Mouse (Mus musculus) lung, adult 2 months (tissue): Measurements from ENCODE around the gene Myl3. TPM values are rescaled to one million over a fixed set of nuclear protein-coding genes. Genes with fewer than 3 reads are reported as not detected.

Experiments
- DNase-seq: peaks from one replicate; pipeline ENCODE4 v3.0.0; 2022
- H3K4me1 ChIP-seq: fragments of 200-500 bp; 2 replicates; pipeline ENCODE4 v1.6.1; 2011; ENCODE audit warnings: low read length; ENCODE audit not compliant: control insufficient read depth, insufficient read depth
- H3K4me3 ChIP-seq: fragments of 200-500 bp; replicated peaks from 2 replicates; pipeline ENCODE3; 2011; ENCODE audit warnings: low read depth, mild to moderate bottlenecking, control low read depth, low read length; ENCODE audit errors: extremely low read depth
- CTCF ChIP-seq: fragments of 200-500 bp; IDR thresholded peaks from 2 replicates; pipeline ENCODE4 v1.5.1; 2011; ENCODE audit warnings: mild to moderate bottlenecking, low read length, control low read depth; ENCODE audit not compliant: insufficient read depth
- POLR2A ChIP-seq: fragments of 200-500 bp; IDR thresholded peaks from 2 replicates; pipeline ENCODE4 v1.6.1; 2011; ENCODE audit warnings: low read depth, mild to moderate bottlenecking, control low read depth, low read length, borderline replicate concordance; ENCODE audit errors: extremely low read depth
- WGBS: fragments of 180-500 bp; shearing (Covaris S2); methylation state at CpG from one replicate; pipeline ENCODE4 v1.1.7; 2018; 5-methylcytosine and 5-hydroxymethylcytosine counted together
- polyA plus RNA-seq: library from polyadenylated mRNA; depleted of rRNA; stranded (reverse); fragments of >200 nt; gene quantifications from 2 replicates; pipeline ENCODE4 v1.2.3, GENCODE M21; 2012

Myl3 gene
- polyA plus RNA-seq, 1 experiment, result 214 TPM

DNA sequence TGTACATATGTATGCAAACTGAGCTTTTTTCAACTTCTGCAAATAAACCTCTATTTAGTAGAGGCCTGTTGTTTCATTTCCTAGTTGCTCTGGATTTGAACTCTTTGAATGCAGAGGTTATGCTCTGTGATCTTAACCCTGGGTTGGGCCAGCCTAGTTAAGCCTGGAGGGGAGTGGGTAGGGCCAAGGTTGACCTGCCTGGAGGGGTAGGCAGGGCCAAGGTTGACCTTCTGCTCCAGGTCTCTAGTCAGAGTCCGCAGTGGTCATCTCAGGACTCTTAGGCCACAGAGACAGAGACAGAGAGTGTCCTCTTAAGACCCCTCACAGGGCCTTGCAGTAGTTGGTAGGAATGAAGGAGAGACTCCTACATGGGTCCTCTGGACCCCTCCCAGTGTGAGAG, 30.1 kb upstream of the Myl3 start:
- TF ChIP-seq CTCF (no peak), POLR2A (no peak)

DNA sequence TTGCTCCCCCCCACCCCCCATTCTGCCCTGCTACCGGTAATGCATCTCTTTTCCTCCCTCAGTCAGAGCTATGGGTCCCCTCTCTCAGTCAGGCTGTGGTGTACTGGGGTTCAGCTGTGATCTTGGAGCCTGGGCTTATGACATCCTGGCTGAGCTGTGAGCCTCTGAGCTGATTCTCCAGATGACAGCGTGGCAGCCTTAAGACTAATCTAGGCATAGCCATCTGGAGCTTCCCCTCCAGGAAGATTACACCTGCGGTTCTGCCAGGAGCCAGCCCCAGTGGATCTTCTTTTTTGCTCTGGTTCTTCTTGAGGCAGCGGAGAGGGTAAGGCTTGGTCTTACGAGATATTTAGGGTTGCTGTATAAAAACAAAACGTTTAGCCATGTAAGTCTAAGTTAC, 29.7 kb upstream of the Myl3 start:
- peaks cover 4% of the 10 kb centered on the region for H3K4me1 ChIP-seq
- DNase-seq, result no peak
- 94% methylated on average over 6 of the region's 6 CpGs for WGBS
- H3K4me3 ChIP-seq, result no peak overlapping the region
- no peak for TF ChIP-seq POLR2A
- TF ChIP-seq CTCF, result no peak

More for the DNA sequence above, 30.1 kb upstream of the Myl3 start:
- peaks cover 4% of the 10 kb centered on the region for H3K4me1 ChIP-seq
- no peak for DNase-seq
- H3K4me3 ChIP-seq, result no peak overlapping the region
- WGBS, result 100% methylated on average over 1 of the region's 1 CpGs

DNA sequence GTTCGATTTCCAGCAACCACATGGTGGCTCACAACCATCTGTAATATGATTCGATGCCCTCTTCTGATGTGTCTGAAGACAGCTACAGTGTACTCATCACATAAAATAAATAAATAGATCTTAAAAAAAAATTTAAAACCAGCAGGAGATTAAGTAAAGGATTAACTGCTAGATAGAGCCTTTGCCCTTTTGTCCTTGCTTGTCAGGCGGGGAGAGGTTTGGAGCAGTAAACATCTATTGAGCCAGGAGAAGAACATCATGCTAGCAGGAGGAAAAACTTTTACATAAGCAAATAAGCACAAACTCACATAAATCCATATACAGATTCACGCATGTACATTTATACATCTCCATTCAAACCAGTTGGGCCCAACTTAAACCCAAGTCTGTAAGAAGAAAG, 29.1 kb upstream of the Myl3 start:
- 91% methylated on average over 4 of the region's 4 CpGs for WGBS
- Histone ChIP-seq H3K4me1 (peaks cover 4% of the 10 kb centered on the region), H3K4me3 (no peak overlapping the region)
- TF ChIP-seq CTCF, result no peak
- TF ChIP-seq POLR2A, result no peak
- no peak for DNase-seq

DNA sequence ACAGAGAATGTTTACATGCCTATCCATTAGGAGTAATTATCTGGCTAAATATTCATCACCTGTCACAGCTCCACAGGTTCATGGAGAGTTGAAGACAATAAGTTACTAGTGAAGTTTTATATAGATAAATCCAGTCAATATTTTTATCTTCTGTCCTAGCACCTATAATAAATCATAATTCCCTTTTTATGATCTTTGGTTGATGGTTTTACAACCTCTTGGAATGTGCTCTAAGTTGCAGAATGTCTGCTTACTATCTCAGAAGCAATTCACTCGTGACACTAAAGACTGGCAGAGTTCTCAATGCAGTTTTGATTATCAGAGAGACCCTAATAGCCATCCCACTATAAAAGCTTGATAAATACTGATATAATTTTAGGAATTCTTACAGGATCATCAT, 28.3 kb upstream of the Myl3 start:
- no peak for DNase-seq
- peaks cover 4% of the 10 kb centered on the region for H3K4me1 ChIP-seq
- 84% methylated on average over 1 of the region's 1 CpGs for WGBS
- H3K4me3 ChIP-seq, result no peak overlapping the region
- TF ChIP-seq CTCF, result no peak
- TF ChIP-seq POLR2A, result no peak

DNA sequence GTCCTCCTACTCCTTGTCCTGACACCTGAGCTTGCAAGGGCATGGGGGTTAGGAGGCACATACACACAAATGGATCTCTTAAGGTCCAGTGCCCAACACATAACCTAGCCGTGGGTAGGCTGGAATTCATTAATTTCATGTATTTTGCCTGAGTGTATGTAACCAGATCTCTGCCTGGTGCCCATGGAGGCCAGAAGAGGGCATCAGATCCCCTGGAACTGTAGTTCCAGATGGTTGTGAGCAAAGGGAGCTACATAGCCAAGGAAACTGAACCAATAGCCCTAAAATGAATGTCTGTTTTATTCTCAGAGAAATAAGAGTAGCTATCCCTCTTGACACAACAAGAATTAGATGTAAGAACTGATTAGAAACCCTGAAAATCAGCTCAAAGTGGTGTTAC, 26.2 kb upstream of the Myl3 start:
- WGBS, result 48% methylated on average over 1 of the region's 1 CpGs
- no peak for TF ChIP-seq POLR2A
- no peak for TF ChIP-seq CTCF

DNA sequence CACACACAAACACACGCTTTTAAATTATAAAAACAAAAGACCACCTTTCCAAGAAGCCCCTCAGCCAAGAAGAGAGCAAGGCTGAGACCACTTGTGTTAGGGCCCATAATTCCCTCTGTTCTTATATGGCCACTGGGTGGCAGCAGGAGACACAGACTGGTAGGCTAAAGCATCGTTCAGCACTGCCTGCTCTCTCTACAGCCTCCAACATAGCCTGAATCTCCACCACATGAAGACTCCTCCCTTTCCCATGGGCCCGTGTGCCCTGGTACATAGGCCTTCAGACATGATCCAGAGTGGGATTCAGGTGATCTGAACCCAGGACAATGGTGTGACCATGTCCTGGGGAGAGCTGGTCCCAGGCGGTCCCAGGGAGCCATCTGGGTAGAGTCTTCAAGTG, 24.9 kb upstream of the Myl3 start:
- TF ChIP-seq CTCF (peak; percentile 82), POLR2A (no peak)
- Histone ChIP-seq H3K4me1 (no peaks in the 10 kb centered on the region), H3K4me3 (no peak overlapping the region)
- DNase-seq, result peak; percentile 41
- 26% methylated on average over 4 of the region's 4 CpGs for WGBS

More for the DNA sequence above, 26.2 kb upstream of the Myl3 start:
- no peak for DNase-seq
- Histone ChIP-seq H3K4me3 (no peak overlapping the region), H3K4me1 (no peaks in the 10 kb centered on the region)

DNA sequence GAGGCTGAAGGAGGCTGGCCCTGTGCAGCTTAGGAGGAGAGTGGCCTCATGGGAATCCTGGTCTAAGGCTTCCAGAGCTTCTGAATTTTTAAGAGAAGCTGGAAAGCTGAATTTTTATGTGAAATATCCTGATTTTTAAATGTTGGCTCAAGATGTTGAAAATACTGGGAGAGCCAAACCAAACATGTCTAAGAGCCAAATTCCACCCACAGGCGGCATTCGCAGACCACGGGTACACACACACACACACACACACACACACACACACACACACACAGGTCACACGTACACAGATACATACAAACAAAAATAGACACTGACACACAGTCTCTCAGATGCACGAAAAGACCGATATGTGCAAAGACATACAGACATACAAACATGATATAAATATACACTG, 23.6 kb upstream of the Myl3 start:
- DNase-seq, result no peak
- 69% methylated on average over 6 of the region's 6 CpGs for WGBS
- no peak overlapping the region for H3K4me3 ChIP-seq
- H3K4me1 ChIP-seq, result no peaks in the 10 kb centered on the region
- TF ChIP-seq CTCF (no peak), POLR2A (no peak)

DNA sequence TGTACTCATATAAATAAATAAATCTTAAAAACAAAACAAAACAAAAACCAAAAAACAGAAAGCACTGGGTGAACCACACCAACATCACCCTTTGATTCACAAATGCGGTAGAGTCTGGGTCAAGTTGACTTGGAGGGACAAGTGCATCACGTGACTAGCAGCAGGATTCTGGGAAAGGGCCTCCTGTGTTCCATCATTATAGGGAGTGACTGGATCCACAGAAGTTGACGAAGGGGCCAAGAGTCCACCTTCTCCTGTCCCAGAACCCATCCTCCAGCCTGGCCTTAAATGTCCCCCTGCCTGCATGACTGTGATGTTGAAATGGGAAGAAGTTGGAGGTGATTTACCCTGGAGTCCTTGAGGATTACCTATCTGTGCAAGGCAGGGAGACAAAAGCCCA, 22.9 kb upstream of the Myl3 start:
- no peak for DNase-seq
- H3K4me1 ChIP-seq, result no peaks in the 10 kb centered on the region
- 77% methylated on average over 3 of the region's 3 CpGs for WGBS
- no peak overlapping the region for H3K4me3 ChIP-seq
- no peak for TF ChIP-seq POLR2A

DNA sequence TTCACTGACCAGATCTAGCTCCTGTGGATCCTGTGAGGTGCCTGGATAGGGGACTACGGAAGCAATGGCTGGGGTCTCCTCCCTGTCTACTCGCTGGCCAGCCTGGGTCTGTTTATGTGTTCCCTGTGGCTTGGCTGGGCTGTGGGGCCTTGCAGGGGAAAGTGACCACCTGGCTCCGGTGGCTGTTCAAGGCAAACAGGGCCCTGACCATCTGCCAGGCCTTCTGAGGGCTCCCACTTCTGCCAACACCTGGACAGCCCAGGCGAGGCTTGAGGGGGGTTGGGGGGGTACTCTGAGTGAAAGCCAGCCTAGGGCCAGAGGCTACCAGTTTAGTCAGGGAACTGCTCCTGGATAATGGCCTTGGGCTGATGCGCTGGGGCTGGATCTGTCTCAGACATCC, 21.7 kb upstream of the Myl3 start:
- H3K4me3 ChIP-seq, result no peak overlapping the region
- TF ChIP-seq CTCF (no peak), POLR2A (no peak)
- WGBS, result 54% methylated on average over 5 of the region's 5 CpGs
- no peaks in the 10 kb centered on the region for H3K4me1 ChIP-seq
- DNase-seq, result no peak

DNA sequence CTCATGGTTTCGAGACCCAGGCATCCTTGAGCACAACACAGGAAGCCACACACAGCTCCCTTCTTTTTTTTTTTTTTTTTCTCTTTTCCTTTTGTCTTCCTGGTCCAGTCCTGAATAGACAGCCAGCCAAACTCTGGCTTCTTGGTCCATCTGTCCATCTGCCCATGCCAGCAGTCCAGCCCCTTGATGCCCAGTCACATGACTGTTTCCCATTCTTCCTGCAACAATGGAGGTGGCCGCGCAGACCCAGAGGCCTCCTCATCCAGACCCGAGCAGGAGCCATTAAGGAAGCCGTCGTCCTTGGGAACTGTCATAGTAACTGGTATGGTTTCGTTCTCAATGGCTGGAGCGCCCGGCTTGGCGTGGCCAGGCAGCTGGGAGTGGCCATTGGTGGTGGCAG, 19.6 kb upstream of the Myl3 start:
- no peaks in the 10 kb centered on the region for H3K4me1 ChIP-seq
- no peak overlapping the region for H3K4me3 ChIP-seq
- DNase-seq, result no peak
- TF ChIP-seq POLR2A (no peak), CTCF (no peak)
- WGBS, result 86% methylated on average over 10 of the region's 10 CpGs

DNA sequence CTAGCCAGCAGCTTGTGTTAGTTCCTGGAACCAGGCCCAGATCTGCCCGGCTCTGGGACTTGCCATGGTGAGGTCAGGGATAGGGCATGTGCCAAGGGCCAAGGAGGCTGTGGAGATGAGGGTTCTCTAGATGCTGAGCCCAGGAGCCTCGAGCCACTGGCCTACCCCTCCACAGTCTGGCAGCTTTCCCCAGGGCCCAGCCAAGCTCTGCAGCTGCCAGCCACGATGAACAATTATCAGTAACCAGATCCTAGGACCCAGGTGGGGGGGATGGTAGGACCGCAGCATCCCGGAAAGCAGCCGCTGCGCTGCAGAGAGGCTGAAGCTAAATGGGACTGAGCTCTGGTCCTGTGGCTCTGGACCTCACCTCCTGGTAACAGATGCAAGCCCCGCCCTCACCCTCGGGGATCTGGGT, 15.9 kb upstream of the Myl3 start:
- Histone ChIP-seq H3K4me1 (no peaks in the 10 kb centered on the region), H3K4me3 (no peak overlapping the region)
- no peak for DNase-seq
- WGBS, result 36% methylated on average over 9 of the region's 9 CpGs
- TF ChIP-seq POLR2A (no peak), CTCF (no peak)
